Mouse (Mus musculus) adrenal gland, postnatal 10 days (tissue): ENCODE results near the gene Ccdc82. TPM values are rescaled to one million over a fixed set of nuclear protein-coding genes. Genes with fewer than 3 reads are reported as not detected.

Source experiments
- total RNA-seq, 2 experiments: library from RNA; stranded (reverse); gene quantifications; 2 replicates each; pipeline ENCODE4 v1.2.3; 2021

Ccdc82 gene
- total RNA-seq, 2 experiments from 2014 or later: 12.8 to 18.6 TPM

Other genes starting within 250 kb of the Ccdc82 start
- gene Jrkl, start 1.1 kb upstream of the Ccdc82 start, total RNA-seq: 10 to 100 TPM in 1 of 2 experiments, 1 to 10 TPM in 1; 6.8 to 10.2 TPM
- gene Maml2, start 51.0 kb downstream of the Ccdc82 start, total RNA-seq: 1 to 10 TPM; 7.4 to 9.4 TPM
- gene Gm17571, start 199.8 kb downstream of the Ccdc82 start, total RNA-seq: not detected